Mouse (Mus musculus) monocyte, adult 2 months (primary cell): Measurements from ENCODE around the gene Mapre1.
"Not testable (repeated sequence)": the region's sequence is repeated elsewhere in the genome, so short reads cannot be mapped to it uniquely, and the experiment has no call there.

ENCODE experiments used
- DNase-seq, 2 experiments: peaks; one replicate each; pipeline ENCODE4 v3.0.0; 2022; ENCODE audit warnings: low spot score in 2 of 2, low read depth in 1 of 2

Gene Mapre1

GRCm38 (mm10) chr2:153740500-153741436, at the start of gene Mapre1:
Gene Mapre1, plus strand, starts transcription at chr2:153741274.
- peak; percentile 99 for DNase-seq

- DNase-seq, result not testable (repeated sequence)
Observed at GRCm38 (mm10) chr2:153693413-153693812, 47.7 kb upstream of the Mapre1 start.

- peak; percentile 8 to 28 for DNase-seq
Observed at GRCm38 (mm10) chr2:153694462-153695085, 46.5 kb upstream of the Mapre1 start.

DNA sequence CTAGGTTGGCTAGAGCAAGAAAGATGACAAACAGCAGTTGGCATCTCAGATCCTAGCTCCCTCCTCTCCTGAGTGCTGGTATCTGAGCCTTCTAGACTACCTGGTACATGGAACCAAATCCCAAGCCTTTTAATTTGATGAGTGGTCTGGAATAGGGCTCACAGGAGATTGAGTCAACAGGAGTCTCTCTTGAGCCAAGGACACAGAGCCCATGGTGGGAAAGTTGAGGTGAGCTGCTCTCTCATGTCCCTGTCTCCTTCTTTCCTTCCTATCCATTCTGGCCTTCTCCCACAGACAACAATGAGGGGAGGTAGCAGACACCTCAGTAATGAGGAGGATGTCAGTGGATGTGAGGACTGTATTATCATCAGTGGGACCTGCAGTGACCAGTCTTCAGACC, 44.7 kb upstream of the Mapre1 start, which contains the start of gene Dnmt3c:
Dnmt3c (plus strand) TSS at position 301 of the 400 bp plus-strand sequence.
- no peak for DNase-seq

DNA sequence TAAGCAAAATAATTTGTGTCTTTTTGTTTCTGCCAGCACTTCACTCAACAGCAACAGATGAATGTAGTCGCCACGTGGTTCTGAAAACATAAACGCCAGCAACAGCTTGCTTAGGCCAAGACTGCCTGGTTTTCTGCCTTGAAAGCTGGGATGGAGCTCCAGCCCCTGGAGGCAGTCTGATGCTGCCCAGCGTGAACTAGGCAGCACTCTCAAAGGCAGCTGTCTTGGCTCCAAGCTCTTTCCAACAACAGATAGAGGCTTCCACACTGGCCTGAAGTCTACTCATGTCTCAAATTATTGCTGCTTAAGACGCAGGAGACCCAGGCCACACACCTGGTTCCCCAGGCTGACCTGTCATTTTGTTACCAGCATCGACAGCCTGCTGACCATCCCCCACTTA, 37.7 kb upstream of the Mapre1 start:
- DNase-seq, result no peak

DNA sequence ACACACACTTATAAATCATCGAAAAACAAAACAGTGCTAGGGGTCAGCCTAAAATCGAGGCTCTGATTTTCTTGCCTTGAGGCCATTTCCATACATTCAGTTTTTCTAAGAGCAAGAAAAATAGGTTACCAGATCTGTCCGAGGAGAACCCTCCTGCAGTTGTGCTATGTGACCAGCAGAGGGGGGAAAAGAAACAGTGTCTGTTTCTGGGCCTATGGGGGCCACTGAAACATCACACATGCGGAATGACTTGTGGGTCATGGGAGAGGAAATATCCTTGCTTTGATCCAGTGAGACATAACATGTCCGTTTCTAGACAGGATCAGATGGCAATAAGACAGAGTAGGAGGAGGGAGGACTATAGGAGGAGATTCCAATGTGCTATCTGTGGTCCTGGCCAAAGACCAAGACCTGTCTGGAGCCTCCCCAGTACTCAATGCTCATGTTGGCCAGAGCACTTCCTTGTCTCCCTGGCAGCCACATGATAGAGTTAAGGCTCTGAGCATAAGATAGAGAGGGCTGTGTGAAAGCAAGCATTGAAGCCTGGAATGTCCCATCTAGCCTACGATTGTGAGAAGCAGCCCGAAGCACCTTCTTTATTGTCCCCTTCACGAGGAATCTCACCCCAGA, 30.3 kb upstream of the Mapre1 start:
- DNase-seq, result no peak

DNA sequence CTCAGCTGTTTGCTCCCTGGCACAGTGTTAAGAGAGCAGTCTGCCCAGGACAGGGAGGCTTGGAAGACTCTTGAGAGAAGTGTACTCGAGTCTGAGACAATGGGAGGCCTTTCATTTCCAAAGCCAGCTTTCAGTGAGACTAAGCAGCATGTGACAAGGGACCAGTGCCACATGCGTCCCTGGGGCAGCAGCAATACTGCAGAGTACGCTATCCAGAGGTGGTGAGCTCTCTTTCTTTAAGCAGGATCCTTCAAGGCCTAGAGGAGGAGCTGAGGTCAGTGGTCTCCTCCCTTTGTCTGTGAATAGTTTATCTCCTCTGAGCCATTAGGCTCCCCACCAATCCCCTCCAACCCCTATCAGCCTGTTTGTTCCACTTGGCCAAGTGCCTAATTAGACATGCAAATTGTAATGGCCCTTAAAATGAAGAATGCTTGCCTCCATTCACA, 28.4 kb upstream of the Mapre1 start:
- DNase-seq, result no peak

DNA sequence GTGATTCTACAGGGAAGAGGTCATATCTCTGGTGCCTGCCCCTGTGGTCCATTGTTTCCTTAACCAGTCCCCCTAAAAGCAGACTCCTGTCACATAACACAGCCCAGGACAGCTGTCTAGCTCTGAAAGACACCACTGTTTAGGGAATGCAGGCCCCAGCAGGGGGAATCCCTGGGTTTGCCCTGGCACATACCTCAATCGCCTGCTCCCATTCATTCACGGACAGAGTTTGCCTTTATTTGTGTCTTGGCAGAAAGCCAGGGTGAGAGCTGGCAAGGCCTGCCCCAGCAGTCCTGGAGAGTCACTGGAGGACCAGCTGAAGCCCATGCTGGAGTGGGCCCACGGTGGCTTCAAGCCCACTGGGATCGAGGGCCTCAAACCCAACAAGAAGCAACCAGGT, 27.8 kb upstream of the Mapre1 start:
- no peak for DNase-seq

GRCm38 (mm10) chr2:153717861-153718260, 23.2 kb upstream of the Mapre1 start:
- DNase-seq, result not testable (repeated sequence)

DNA sequence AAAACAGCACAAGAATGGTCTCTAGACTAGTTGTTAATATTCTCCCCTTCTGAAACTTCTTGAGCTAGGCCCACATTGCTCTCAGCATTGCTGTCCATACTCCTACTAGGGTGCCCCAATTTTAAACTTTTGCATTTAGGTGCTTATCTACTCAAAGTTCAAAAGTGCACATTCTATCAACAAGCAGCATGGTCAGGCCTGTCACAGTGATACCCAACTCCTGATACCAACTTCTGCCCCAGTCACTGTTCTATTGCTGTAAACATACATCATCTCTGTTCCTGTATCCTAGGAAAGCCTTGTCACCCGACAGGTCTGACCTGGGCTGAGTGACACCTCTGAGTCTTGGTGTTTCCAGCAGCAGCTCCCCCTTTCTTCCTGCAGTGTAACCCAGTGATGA, 18.0 kb upstream of the Mapre1 start:
- DNase-seq, result no peak

DNA sequence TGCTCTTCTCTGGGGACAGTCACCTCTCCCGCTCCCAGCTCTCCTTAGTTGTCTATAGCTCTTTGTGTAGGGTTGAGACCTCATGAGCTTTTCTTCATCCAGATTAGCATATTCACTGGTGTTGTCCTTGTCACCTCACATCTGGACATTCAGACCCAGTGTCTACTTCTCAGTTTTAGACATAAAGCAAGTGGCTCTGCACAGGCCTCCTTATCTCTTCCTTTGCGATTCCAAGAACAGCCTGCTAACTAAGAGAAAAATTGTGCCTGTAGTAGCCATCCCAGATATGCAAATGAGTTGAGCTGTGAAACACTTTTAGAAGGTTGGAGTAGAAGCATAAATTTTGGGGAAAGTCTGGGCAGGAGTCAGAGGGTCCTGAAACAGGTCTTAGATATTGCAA, 16.6 kb upstream of the Mapre1 start:
- DNase-seq, result no peak

GRCm38 (mm10) chr2:153724871-153725270, 16.2 kb upstream of the Mapre1 start:
- DNase-seq, result no peak

DNA sequence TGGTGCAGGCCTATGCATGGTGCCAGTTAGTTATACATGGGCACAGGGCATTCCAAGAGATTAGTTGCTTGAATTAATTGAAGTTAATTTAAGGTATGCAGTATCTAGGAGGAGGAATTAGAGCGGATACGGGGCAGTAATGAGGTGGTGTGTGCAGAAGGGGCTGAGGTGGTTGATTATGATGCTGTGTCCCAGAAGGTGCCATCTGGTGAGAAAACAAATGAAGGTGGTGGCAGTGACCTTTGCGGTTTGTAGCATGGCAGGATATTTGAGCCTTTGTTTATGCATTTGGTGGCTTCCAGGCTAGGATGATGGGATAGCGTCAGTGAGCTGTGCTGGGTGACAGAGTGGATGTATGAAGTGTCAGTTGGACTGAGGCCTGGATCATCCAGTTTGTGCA, 15.8 kb upstream of the Mapre1 start:
- no peak for DNase-seq

DNA sequence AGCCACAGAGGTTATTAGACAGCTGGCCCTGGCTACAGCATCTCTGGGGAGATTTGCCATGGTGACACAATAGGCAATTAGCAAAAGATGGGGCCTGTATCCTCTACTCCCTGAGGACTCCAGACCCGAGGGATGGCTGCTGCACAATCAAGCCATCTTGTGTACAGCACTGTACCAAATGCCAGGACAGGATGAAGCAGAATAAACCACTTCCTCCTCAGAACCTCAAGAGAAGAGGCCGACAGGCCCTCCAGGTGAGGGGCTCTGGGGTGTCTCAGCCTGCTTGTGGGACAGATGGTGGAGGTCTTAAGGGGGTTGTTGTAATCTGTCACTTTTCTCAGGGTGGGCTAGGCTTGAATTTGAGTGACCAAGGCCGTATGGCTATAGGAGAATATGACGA, 7.0 kb upstream of the Mapre1 start:
- DNase-seq, result no peak

DNA sequence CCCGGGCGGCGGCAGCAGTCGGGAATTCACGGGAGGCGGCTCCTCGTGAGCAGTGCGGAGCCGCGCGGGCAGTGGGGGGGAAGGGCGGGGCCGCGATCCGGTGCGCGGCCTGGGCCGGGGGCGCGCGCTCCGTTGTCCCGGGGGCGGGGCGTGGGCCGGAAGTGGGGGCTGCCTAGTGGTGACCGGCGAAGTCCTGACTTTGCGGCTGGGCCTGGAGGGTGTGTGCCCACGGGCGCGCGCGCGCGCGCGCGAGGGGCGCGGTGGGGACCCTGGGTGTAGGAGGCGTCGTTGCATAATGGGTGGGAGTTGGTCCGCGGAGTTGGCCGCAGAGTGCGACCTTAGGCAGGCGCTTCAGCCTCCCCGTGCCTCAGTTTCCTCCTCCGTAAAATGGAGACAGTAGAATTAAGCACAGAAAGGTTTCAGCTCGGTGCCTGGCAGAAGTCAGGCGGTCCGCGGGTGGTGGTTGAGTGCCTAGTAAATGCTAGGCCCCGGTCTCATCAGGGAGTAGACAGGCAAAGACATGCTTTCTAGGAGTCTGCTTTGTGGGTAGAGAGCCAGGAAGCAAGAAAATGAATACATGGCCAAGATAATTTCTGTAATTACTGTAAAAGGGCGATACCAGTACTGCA, 477 bp downstream of the Mapre1 start:
- DNase-seq, result peak in 1 of 2 experiments; percentile 10

DNA sequence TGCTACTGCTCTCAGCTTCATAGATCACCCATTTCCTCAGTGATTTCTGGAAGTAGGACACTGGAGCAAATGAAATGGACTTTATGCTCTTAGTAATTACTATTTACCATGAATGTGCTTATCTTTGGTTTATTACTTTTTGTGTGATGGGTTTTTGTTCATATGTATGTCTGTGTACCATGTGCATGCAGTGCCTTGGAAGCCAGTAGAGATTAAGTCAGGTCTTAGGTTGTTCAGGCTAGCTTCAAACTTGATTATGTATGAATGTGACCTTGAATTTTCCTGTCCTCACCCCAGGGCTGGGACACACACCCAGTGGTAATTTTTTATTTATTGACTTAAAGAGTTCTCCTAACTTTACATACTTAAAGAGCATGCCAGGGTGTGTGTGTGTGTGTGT, 6.9 kb downstream of the Mapre1 start:
- DNase-seq, result no peak

DNA sequence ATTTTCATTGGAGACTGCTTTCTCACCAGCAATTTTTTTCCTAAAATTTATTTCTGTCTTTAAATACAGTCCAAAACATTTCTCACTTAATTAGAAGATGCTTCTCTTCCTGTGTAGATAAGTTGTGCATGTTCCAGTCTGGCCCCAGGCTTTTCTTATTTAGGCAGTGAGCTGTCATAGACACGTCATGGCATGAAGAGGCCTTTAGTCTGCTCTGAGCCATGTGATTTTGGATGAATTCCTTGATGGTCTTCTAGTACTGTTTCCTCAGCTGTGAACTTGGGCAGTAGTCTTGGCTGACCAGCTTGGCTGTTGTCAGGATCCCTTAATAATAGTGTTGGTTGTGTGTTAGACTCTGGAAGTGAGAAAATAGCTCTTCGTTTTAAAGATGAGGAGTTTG, 9.3 kb downstream of the Mapre1 start:
- DNase-seq, result no peak

DNA sequence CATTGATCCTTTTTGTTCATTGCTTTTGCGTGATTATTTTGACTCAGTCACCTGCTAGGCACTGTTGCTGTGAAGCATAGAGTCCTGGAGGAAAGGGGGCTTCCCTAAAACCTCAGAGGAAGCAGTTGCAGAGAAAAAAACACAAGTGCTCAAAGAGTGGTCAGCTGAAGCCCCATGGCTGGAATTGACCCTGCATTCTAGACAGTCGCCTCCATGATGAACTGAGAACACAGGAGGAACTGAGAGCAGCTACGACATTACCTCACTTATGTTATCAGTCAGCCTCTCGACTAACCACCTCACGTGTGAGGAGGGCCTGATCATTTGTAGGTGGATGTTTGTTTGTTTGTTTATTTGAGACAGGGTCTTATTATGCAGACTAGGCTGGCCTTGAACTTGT, 21.0 kb downstream of the Mapre1 start:
- DNase-seq, result no peak

GRCm38 (mm10) chr2:153767484-153767883, 26.4 kb downstream of the Mapre1 start:
- DNase-seq, result no peak

DNA sequence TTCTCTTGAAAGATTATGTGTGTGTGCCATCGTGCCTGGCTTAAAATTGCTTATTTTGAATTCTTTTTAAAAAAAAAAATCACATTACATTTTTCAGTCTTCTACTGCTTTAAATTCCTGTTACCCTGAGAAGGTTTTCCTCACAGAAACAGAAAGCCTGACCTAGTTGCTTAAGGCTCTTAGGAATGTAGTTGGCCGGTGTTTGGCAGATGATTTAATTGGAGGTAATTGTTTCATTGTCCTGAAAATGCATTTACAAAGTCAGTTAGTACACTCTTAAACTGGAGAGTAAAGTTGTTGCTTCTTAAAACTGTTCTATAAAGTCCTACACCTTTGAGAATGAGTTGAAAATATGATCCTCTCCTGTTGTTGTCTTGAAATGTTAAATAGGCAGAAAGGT, 27.8 kb downstream of the Mapre1 start:
- no peak for DNase-seq

DNA sequence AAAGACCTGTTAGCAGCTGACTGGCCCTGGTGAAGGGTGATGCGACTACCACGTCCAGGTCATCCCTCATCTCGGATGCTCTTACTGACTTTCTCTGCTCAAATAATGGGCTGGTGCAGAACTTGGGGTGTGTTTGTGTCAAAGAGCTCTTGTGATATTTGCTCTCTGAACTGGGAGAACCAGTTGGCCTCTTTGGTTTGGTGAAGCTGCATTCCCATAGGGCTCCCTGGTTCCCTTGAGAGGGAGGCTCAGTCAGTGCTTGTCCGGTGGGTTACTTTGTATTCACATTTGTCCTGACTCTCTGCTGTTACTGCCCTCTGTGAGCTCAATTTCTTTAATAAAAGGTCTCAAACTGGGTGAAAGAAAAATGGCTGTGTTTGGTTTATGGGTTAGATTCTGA, 31.9 kb downstream of the Mapre1 start:
- no peak for DNase-seq
